Mouse (Mus musculus): ENCODE measurements around the gene Dnah5. TPM values are rescaled to one million over a fixed set of nuclear protein-coding genes. Genes with fewer than 3 reads are reported as not detected.

The Dnah5 gene
- not detected for total RNA-seq (2023)

GRCm38 (mm10) chr15:28203111-28204075 lies at the start of gene Dnah5:
TSS of gene Dnah5 (plus strand) at chr15:28203752.

Other genes starting within 250 kb of the Dnah5 start
- 10 to 100 TPM; 31.8 to 51.9 TPM for gene Trio, start 177.9 kb upstream of the Dnah5 start, total RNA-seq (2023)